Mouse (Mus musculus) stomach, embryonic 14.5 days (tissue): ENCODE data around the gene 4930544D05Rik. TPM values are rescaled to one million over a fixed set of nuclear protein-coding genes. Genes with fewer than 3 reads are reported as not detected.

Experiments used
- ATAC-seq: fragments of 200-750 bp; cut with Nextera tagmentation; 2 replicates; pipeline ENCODE4 v1.8.0; 2017; ENCODE audit warnings: low read depth, moderate TSS enrichment; ENCODE audit not compliant: insufficient number of reproducible peaks, insufficient read depth, low FRiP score
- H3K27ac ChIP-seq: fragments of 300-500 bp; sonication (generic); 2 replicates; pipeline ENCODE4 v1.5.1; 2014; ENCODE audit warnings: mild to moderate bottlenecking, low read length, moderate library complexity, mixed read lengths
- H3K27me3 ChIP-seq: fragments of 300-500 bp; sonication (generic); 2 replicates; pipeline ENCODE4 v1.6.1; 2014; ENCODE audit warnings: low read length, control low read depth, mixed read lengths; ENCODE audit not compliant: control insufficient read depth, insufficient read depth
- H3K36me3 ChIP-seq: fragments of 300-500 bp; sonication (generic); 2 replicates; pipeline ENCODE4 v1.6.1; 2014; ENCODE audit warnings: mild to moderate bottlenecking, control low read depth, low read length, moderate library complexity, mixed read lengths; ENCODE audit not compliant: control insufficient read depth, insufficient read depth
- H3K4me1 ChIP-seq: fragments of 300-500 bp; sonication (generic); 2 replicates; pipeline ENCODE4 v1.6.1; 2014; ENCODE audit warnings: low read length, control low read depth, mixed read lengths; ENCODE audit not compliant: control insufficient read depth, insufficient read depth
- H3K4me2 ChIP-seq: fragments of 300-500 bp; sonication (generic); replicated peaks from 2 replicates; pipeline ENCODE4 v1.6.1; 2014; ENCODE audit warnings: low read depth, low read length, control low read depth
- H3K4me3 ChIP-seq: fragments of 300-500 bp; sonication (generic); 2 replicates; pipeline ENCODE4 v1.5.1; 2014; ENCODE audit warnings: low read depth, low read length, control low read depth
- H3K9ac ChIP-seq: fragments of 300-500 bp; sonication (generic); replicated peaks from 2 replicates; pipeline ENCODE4 v1.6.1; 2014; ENCODE audit warnings: low read depth, mild to moderate bottlenecking, control low read depth, low read length, moderate library complexity, mixed read lengths
- H3K9me3 ChIP-seq: fragments of 300-500 bp; sonication (generic); 2 replicates; pipeline ENCODE4 v1.6.1; 2016; ENCODE audit warnings: low read depth, low read length, control low read depth; ENCODE audit not compliant: control insufficient read depth
- WGBS: fragments of 180-500 bp; shearing (Covaris S2); extraction: QIAGEN DNeasy Blood & Tissue Kit; methylation state at CpG from one replicate; pipeline ENCODE4 v1.1.7; 2014; 5-methylcytosine and 5-hydroxymethylcytosine counted together
- polyA plus RNA-seq: library from polyadenylated mRNA; unstranded; fragments of >200 nt; fragmentation: Nextera tagmentation; extraction: Ambion mirVana; gene quantifications from 2 replicates; pipeline ENCODE4 v1.2.1, GENCODE M21; 2014

Gene 4930544D05Rik
- polyA plus RNA-seq, 1 experiment from 2014 or later, result not detected

GRCm38 (mm10) chr11:70606717-70607116 is 8.9 kb upstream of the 4930544D05Rik start:
- no peak for ATAC-seq
- Histone ChIP-seq H3K27ac (no peak overlapping the region), H3K9ac (no peak overlapping the region), H3K4me3 (no peak overlapping the region), H3K27me3 (no peaks in the 10 kb centered on the region), H3K4me1 (no peaks in the 10 kb centered on the region), H3K9me3 (no peaks in the 10 kb centered on the region), H3K36me3 (peaks cover 50% of the 10 kb centered on the region), H3K4me2 (no peak overlapping the region)
- WGBS, result 66% methylated on average over 12 of the region's 12 CpGs

GRCm38 (mm10) chr11:70607611-70608010 is 8.0 kb upstream of the 4930544D05Rik start:
- no peaks in the 10 kb centered on the region for H3K4me1 ChIP-seq
- H3K27me3 ChIP-seq, result no peaks in the 10 kb centered on the region
- H3K27ac ChIP-seq, result no peak overlapping the region
- H3K9ac ChIP-seq, result no peak overlapping the region
- no peak for ATAC-seq
- no peak overlapping the region for H3K4me2 ChIP-seq
- H3K36me3 ChIP-seq, result peaks cover 53% of the 10 kb centered on the region
- H3K9me3 ChIP-seq, result no peaks in the 10 kb centered on the region
- WGBS, result 84% methylated on average over 9 of the region's 9 CpGs
- H3K4me3 ChIP-seq, result no peak overlapping the region

GRCm38 (mm10) chr11:70608381-70609066 is 7.1 kb upstream of the 4930544D05Rik start:
- H3K4me1 ChIP-seq, result no peaks in the 10 kb centered on the region
- H3K9me3 ChIP-seq, result no peaks in the 10 kb centered on the region
- no peak overlapping the region for H3K4me2 ChIP-seq
- no peak overlapping the region for H3K27ac ChIP-seq
- WGBS, result 89% methylated on average over 26 of the region's 26 CpGs
- no peak overlapping the region for H3K9ac ChIP-seq
- no peak overlapping the region for H3K4me3 ChIP-seq
- H3K36me3 ChIP-seq, result peaks cover 61% of the 10 kb centered on the region
- no peaks in the 10 kb centered on the region for H3K27me3 ChIP-seq
- no peak for ATAC-seq

GRCm38 (mm10) chr11:70610752-70611151 is 4.9 kb upstream of the 4930544D05Rik start:
- no peak overlapping the region for H3K27ac ChIP-seq
- no peak overlapping the region for H3K4me2 ChIP-seq
- no peak overlapping the region for H3K9ac ChIP-seq
- 82% methylated on average over 4 of the region's 4 CpGs for WGBS
- no peaks in the 10 kb centered on the region for H3K9me3 ChIP-seq
- peaks cover 48% of the 10 kb centered on the region for H3K36me3 ChIP-seq
- H3K4me1 ChIP-seq, result peaks cover 4% of the 10 kb centered on the region; the same call in 1 of the 2 replicates
- H3K4me3 ChIP-seq, result no peak overlapping the region
- H3K27me3 ChIP-seq, result no peaks in the 10 kb centered on the region
- no peak for ATAC-seq

GRCm38 (mm10) chr11:70612505-70612904 is 3.1 kb upstream of the 4930544D05Rik start:
- WGBS, result 74% methylated on average over 7 of the region's 7 CpGs
- H3K9ac ChIP-seq, result no peak overlapping the region
- H3K27me3 ChIP-seq, result no peaks in the 10 kb centered on the region
- peaks cover 4% of the 10 kb centered on the region; the same call in 1 of the 2 replicates for H3K4me1 ChIP-seq
- no peaks in the 10 kb centered on the region for H3K9me3 ChIP-seq
- no peak overlapping the region for H3K4me3 ChIP-seq
- ATAC-seq, result no peak
- no peak overlapping the region for H3K4me2 ChIP-seq
- H3K36me3 ChIP-seq, result peaks cover 37% of the 10 kb centered on the region
- no peak overlapping the region for H3K27ac ChIP-seq

- Histone ChIP-seq H3K27me3 (no peaks in the 10 kb centered on the region), H3K4me1 (peaks cover 4% of the 10 kb centered on the region; the same call in 1 of the 2 replicates), H3K4me2 (peak overlapping the region; percentile 87), H3K36me3 (peaks cover 21% of the 10 kb centered on the region), H3K9ac (peak overlapping the region; percentile 45; the same call in 1 of the 2 replicates), H3K4me3 (peak overlapping the region; percentile 25), H3K9me3 (no peaks in the 10 kb centered on the region), H3K27ac (peak overlapping the region; percentile 35; the same call in 1 of the 2 replicates)
- WGBS, result under 1% methylated on average over 17 of the region's 17 CpGs
- peak; percentile 92 for ATAC-seq
Observed at GRCm38 (mm10) chr11:70615074-70615473, 574 bp upstream of the 4930544D05Rik start.

- Histone ChIP-seq H3K36me3 (no peaks in the 10 kb centered on the region), H3K9ac (no peak within 1 kb of the TSS), H3K4me1 (peaks cover 4% of the 10 kb centered on the region; the same call in 1 of the 2 replicates), H3K27ac (no peak within 1 kb of the TSS), H3K4me3 (no peak within 1 kb of the TSS), H3K4me2 (no peak within 1 kb of the TSS), H3K9me3 (no peaks in the 10 kb centered on the region), H3K27me3 (no peaks in the 10 kb centered on the region)
- 37% methylated on average over 1 of the region's 1 CpGs for WGBS
- no peak for ATAC-seq
Observed at GRCm38 (mm10) chr11:70619101-70619500, 3.5 kb downstream of the 4930544D05Rik start, which contains the start of gene Chrne. Chrne (minus strand) TSS chr11:70619216.

GRCm38 (mm10) chr11:70621972-70622814 is 6.5 kb downstream of the 4930544D05Rik start:
- Histone ChIP-seq H3K4me2 (no peak overlapping the region), H3K9ac (no peak overlapping the region), H3K4me3 (no peak overlapping the region), H3K27me3 (no peaks in the 10 kb centered on the region), H3K4me1 (no peaks in the 10 kb centered on the region), H3K36me3 (no peaks in the 10 kb centered on the region), H3K9me3 (no peaks in the 10 kb centered on the region), H3K27ac (no peak overlapping the region)
- no peak; the same call in 1 of the 2 replicates for ATAC-seq
- WGBS, result 35% methylated on average over 7 of the region's 7 CpGs
